Mouse (Mus musculus): ENCODE data around the gene Kbtbd13. TPM values are rescaled to one million over a fixed set of nuclear protein-coding genes. Genes with fewer than 3 reads are reported as not detected.

The Kbtbd13 gene
- total and polyA plus RNA-seq, 3 experiments: not detected

Other genes starting within 250 kb of the Kbtbd13 start
- gene Parp16, start 196.3 kb downstream of the Kbtbd13 start, total RNA-seq (2012; rRNA removed): 1.3 and 1.4 TPM in 2 replicates
- 1 to 10 TPM in 1 of 2 experiments, not detected in 1; 5.1 TPM for gene Parp16, start 196.3 kb downstream of the Kbtbd13 start, polyA plus RNA-seq (2012; ENCODE audit: insufficient read depth in 1 of 2, insufficient read length in 2 of 2, low read depth in 1 of 2, low replicate concordance in 2 of 2, missing spikeins in 1 of 2)
- not detected in 2 replicates for gene Cilp, start 126.5 kb downstream of the Kbtbd13 start, total RNA-seq (2012; rRNA removed)
- under 1 TPM in 1 of 2 experiments, not detected in 1; 0.01 TPM for gene Cilp, start 126.5 kb downstream of the Kbtbd13 start, polyA plus RNA-seq (2012; ENCODE audit: insufficient read depth in 1 of 2, insufficient read length in 2 of 2, low read depth in 1 of 2, low replicate concordance in 2 of 2, missing spikeins in 1 of 2)
- 38.7 and 38.8 TPM in 2 replicates for gene Clpx, start 97.4 kb downstream of the Kbtbd13 start, total RNA-seq (2012; rRNA removed)
- gene Clpx, start 97.4 kb downstream of the Kbtbd13 start, polyA plus RNA-seq (2012; ENCODE audit: insufficient read depth in 1 of 2, insufficient read length in 2 of 2, low read depth in 1 of 2, low replicate concordance in 2 of 2, missing spikeins in 1 of 2): 10 to 100 TPM in 1 of 2 experiments, not detected in 1; 32.4 TPM
- gene Pdcd7, start 45.5 kb downstream of the Kbtbd13 start, total RNA-seq (2012; rRNA removed): 20.3 and 22.8 TPM in 2 replicates
- gene Pdcd7, start 45.5 kb downstream of the Kbtbd13 start, polyA plus RNA-seq (2012; ENCODE audit: insufficient read depth in 1 of 2, insufficient read length in 2 of 2, low read depth in 1 of 2, low replicate concordance in 2 of 2, missing spikeins in 1 of 2): 10 to 100 TPM in 1 of 2 experiments, not detected in 1; 34.5 TPM
- gene Ubap1l, start 30.6 kb downstream of the Kbtbd13 start, total RNA-seq (2012; rRNA removed): not detected in 2 replicates
- gene Ubap1l, start 30.6 kb downstream of the Kbtbd13 start, polyA plus RNA-seq (2012; ENCODE audit: insufficient read depth in 1 of 2, insufficient read length in 2 of 2, low read depth in 1 of 2, low replicate concordance in 2 of 2, missing spikeins in 1 of 2): under 1 TPM in 1 of 2 experiments, not detected in 1; 0.08 TPM
- 0.10 and 0.12 TPM in 2 replicates for gene Rasl12, start 6.9 kb upstream of the Kbtbd13 start, total RNA-seq (2012; rRNA removed)
- under 1 TPM in 1 of 2 experiments, not detected in 1; 0.19 TPM for gene Rasl12, start 6.9 kb upstream of the Kbtbd13 start, polyA plus RNA-seq (2012; ENCODE audit: insufficient read depth in 1 of 2, insufficient read length in 2 of 2, low read depth in 1 of 2, low replicate concordance in 2 of 2, missing spikeins in 1 of 2)
- not detected in 2 replicates for gene Slc51b, start 31.3 kb upstream of the Kbtbd13 start, total RNA-seq (2012; rRNA removed)
- not detected for gene Slc51b, start 31.3 kb upstream of the Kbtbd13 start, polyA plus RNA-seq (2012; ENCODE audit: insufficient read depth in 1 of 2, insufficient read length in 2 of 2, low read depth in 1 of 2, low replicate concordance in 2 of 2, missing spikeins in 1 of 2)
- 10.6 and 10.9 TPM in 2 replicates for gene Mtfmt, start 44.1 kb upstream of the Kbtbd13 start, total RNA-seq (2012; rRNA removed)
- gene Mtfmt, start 44.1 kb upstream of the Kbtbd13 start, polyA plus RNA-seq (2012; ENCODE audit: insufficient read depth in 1 of 2, insufficient read length in 2 of 2, low read depth in 1 of 2, low replicate concordance in 2 of 2, missing spikeins in 1 of 2): 10 to 100 TPM in 1 of 2 experiments, not detected in 1; 14.2 TPM
- 21.7 and 22.7 TPM in 2 replicates for gene Spg21, start 69.3 kb upstream of the Kbtbd13 start, total RNA-seq (2012; rRNA removed)
- 10 to 100 TPM in 1 of 2 experiments, not detected in 1; 25.9 TPM for gene Spg21, start 69.3 kb upstream of the Kbtbd13 start, polyA plus RNA-seq (2012; ENCODE audit: insufficient read depth in 1 of 2, insufficient read length in 2 of 2, low read depth in 1 of 2, low replicate concordance in 2 of 2, missing spikeins in 1 of 2)
- gene Ankdd1a, start 128.5 kb upstream of the Kbtbd13 start, total RNA-seq (2012; rRNA removed): not detected in 2 replicates
- gene Ankdd1a, start 128.5 kb upstream of the Kbtbd13 start, polyA plus RNA-seq (2012; ENCODE audit: insufficient read depth in 1 of 2, insufficient read length in 2 of 2, low read depth in 1 of 2, low replicate concordance in 2 of 2, missing spikeins in 1 of 2): under 1 TPM in 1 of 2 experiments, not detected in 1; 0.06 TPM
- gene Plekho2, start 188.4 kb upstream of the Kbtbd13 start, total RNA-seq (2012; rRNA removed): 7.6 and 8.6 TPM in 2 replicates
- gene Plekho2, start 188.4 kb upstream of the Kbtbd13 start, polyA plus RNA-seq (2012; ENCODE audit: insufficient read depth in 1 of 2, insufficient read length in 2 of 2, low read depth in 1 of 2, low replicate concordance in 2 of 2, missing spikeins in 1 of 2): 10 to 100 TPM in 1 of 2 experiments, not detected in 1; 12.9 TPM
- 15.5 and 22.5 TPM in 2 replicates for gene Pif1, start 195.5 kb upstream of the Kbtbd13 start, total RNA-seq (2012; rRNA removed)
- gene Pif1, start 195.5 kb upstream of the Kbtbd13 start, polyA plus RNA-seq (2012; ENCODE audit: insufficient read depth in 1 of 2, insufficient read length in 2 of 2, low read depth in 1 of 2, low replicate concordance in 2 of 2, missing spikeins in 1 of 2): 10 to 100 TPM in 1 of 2 experiments, not detected in 1; 14.9 TPM
- gene Rbpms2, start 238.0 kb upstream of the Kbtbd13 start, total RNA-seq (2012; rRNA removed): not detected in 2 replicates
- under 1 TPM in 1 of 2 experiments, not detected in 1; 0.22 TPM for gene Rbpms2, start 238.0 kb upstream of the Kbtbd13 start, polyA plus RNA-seq (2012; ENCODE audit: insufficient read depth in 1 of 2, insufficient read length in 2 of 2, low read depth in 1 of 2, low replicate concordance in 2 of 2, missing spikeins in 1 of 2)

Measured in MEL (cell line).